Mouse (Mus musculus) intestine, embryonic 14.5 days (tissue): ENCODE measurements at regions not wholly inside any gene's neighbourhood (a gene's known extent, or its start where the extent isn't known, plus 50 kb on each side); places are given as distances from the start of the nearest gene placed in this dataset.

Experiments used
- ATAC-seq: fragments of 200-750 bp; cut with Nextera tagmentation; replicated peaks from 2 replicates; pipeline ENCODE4 v1.8.0; 2017; ENCODE audit warnings: low read depth, moderate number of reproducible peaks, moderate TSS enrichment, moderate library complexity; ENCODE audit not compliant: low FRiP score, low TSS enrichment
- DNase-seq: peaks from one replicate; pipeline ENCODE4 v3.0.0-alpha.2; 2018; ENCODE audit warnings: low spot score
- H3K27ac ChIP-seq: fragments of 300-500 bp; sonication (generic); 2 replicates; pipeline ENCODE4 v1.5.1; 2014; ENCODE audit warnings: low read depth, mild to moderate bottlenecking, control low read depth
- H3K27me3 ChIP-seq: fragments of 300-500 bp; sonication (generic); replicated peaks from 2 replicates; pipeline ENCODE4 v1.6.1; 2014; ENCODE audit warnings: low read length, control low read depth; ENCODE audit not compliant: control insufficient read depth, insufficient read depth
- H3K36me3 ChIP-seq: fragments of 300-500 bp; sonication (generic); 2 replicates; pipeline ENCODE4 v1.6.1; 2014; ENCODE audit warnings: low read length, control low read depth; ENCODE audit not compliant: control insufficient read depth, insufficient read depth
- H3K4me1 ChIP-seq: fragments of 300-500 bp; sonication (generic); replicated peaks from 2 replicates; pipeline ENCODE4 v1.6.1; 2014; ENCODE audit warnings: low read length, control low read depth, mixed read lengths; ENCODE audit not compliant: control insufficient read depth, insufficient read depth
- H3K4me2 ChIP-seq: fragments of 300-500 bp; sonication (generic); 2 replicates; pipeline ENCODE4 v1.6.1; 2014; ENCODE audit warnings: low read length
- H3K4me3 ChIP-seq: fragments of 300-500 bp; sonication (generic); 2 replicates; pipeline ENCODE4 v1.5.1; 2014; ENCODE audit warnings: low read depth, low read length, control low read depth, mixed read lengths
- H3K9ac ChIP-seq: fragments of 300-500 bp; sonication (generic); 2 replicates; pipeline ENCODE4 v1.6.1; 2014; ENCODE audit warnings: mild to moderate bottlenecking, low read length
- H3K9me3 ChIP-seq: fragments of 300-500 bp; sonication (generic); 2 replicates; pipeline ENCODE4 v1.6.1; 2016; ENCODE audit warnings: low read length, control low read depth; ENCODE audit not compliant: control insufficient read depth
- WGBS: fragments of 180-500 bp; shearing (Covaris S2); extraction: QIAGEN DNeasy Blood & Tissue Kit; methylation state at CpG from one replicate; pipeline ENCODE4 v1.1.7; 2014; 5-methylcytosine and 5-hydroxymethylcytosine counted together

DNA sequence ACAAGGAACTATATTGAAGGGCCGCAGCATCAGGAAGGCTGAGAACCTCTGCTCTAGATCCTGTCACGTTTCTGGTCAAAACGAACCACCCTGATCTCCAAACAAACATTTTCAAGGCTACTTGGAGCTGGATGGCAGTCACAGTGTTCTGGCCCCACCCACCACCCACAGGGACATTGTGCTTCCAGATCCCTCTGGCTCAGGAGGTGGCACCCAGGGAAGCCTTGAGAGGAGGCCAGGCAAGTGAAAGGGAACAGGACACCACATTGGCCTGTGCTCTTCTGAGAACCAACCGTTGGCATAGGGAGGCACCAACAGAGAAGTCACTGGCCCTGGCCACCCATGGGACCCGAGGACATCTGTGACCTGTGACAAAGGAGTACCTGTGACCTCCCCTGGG, 234.6 kb upstream of the Dio3 start:
- H3K36me3 ChIP-seq = no peaks in the 10 kb centered on the region
- 72% methylated on average over 5 of the region's 5 CpGs for WGBS
- DNase-seq = no peak
- H3K9me3 ChIP-seq = no peaks in the 10 kb centered on the region
- no peak overlapping the region for H3K4me2 ChIP-seq
- no peak overlapping the region for H3K4me3 ChIP-seq
- no peak for ATAC-seq
- H3K4me1 ChIP-seq = 0 out of 2 replicates have a peak, but pooled peaks cover 7% of the 10 kb centered on the region
- no peak overlapping the region for H3K27ac ChIP-seq
- H3K9ac ChIP-seq = no peak overlapping the region
- no peaks in the 10 kb centered on the region for H3K27me3 ChIP-seq

DNA sequence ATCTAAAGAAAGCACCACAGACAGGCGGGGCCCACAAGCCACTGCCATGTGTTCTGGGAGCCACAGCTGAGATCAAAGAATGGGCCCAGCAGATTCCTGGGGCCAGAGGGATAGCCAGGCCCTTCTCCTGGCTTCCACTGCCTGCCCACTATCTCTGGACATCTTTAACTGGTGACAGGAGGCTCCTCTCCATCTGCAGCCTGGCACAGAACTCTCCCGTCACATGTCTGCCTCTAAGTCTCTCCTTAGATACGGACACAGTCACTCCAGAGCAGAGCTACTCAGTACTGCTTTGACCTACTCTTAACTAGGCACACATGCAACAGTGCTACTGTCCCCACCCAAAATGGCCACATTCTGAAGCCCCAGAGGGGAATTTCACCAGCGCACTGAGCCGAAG, 234.1 kb upstream of the Dio3 start:
- 88% methylated on average over 5 of the region's 5 CpGs for WGBS
- Histone ChIP-seq H3K4me2 (no peak overlapping the region), H3K9ac (no peak overlapping the region), H3K4me1 (0 out of 2 replicates have a peak, but pooled peaks cover 7% of the 10 kb centered on the region), H3K27me3 (no peaks in the 10 kb centered on the region), H3K9me3 (no peaks in the 10 kb centered on the region), H3K27ac (no peak overlapping the region), H3K36me3 (no peaks in the 10 kb centered on the region), H3K4me3 (no peak overlapping the region)
- ATAC-seq (no peak), DNase-seq (no peak)

DNA sequence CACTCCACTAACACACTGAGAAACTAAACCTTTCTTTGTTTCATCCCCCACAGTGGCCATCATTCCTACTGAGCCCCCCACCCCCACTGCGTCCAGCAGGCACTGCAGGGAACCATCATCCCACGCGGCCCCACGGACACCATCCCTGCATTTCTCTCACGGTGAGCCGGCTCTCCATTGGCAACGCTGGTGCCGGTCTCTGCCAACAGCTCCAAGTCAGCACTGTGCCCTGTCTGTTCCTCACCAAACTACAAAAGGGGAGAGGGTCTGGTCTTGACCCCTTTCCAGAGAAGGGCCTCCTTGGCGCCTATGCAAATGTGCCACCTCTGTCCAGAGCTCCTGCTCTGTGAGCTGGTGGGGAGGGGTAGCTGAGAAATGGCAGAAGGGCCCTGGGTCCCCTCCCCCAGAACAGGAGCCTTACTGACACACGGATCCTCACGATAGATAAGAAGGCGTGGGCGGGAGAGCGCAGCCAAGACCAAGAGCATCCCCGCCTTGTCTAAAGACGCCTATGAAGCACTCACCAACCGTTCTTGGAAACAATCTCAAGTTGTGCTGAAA, 233.0 kb upstream of the Dio3 start:
- no peak overlapping the region for H3K9ac ChIP-seq
- 0 out of 2 replicates have a peak, but pooled peaks cover 7% of the 10 kb centered on the region for H3K4me1 ChIP-seq
- WGBS = 66% methylated on average over 17 of the region's 17 CpGs
- H3K27ac ChIP-seq = no peak overlapping the region
- H3K9me3 ChIP-seq = no peaks in the 10 kb centered on the region
- H3K27me3 ChIP-seq = no peaks in the 10 kb centered on the region
- H3K4me3 ChIP-seq = no peak overlapping the region
- no peak overlapping the region for H3K4me2 ChIP-seq
- ATAC-seq = no peak
- DNase-seq = no peak
- H3K36me3 ChIP-seq = no peaks in the 10 kb centered on the region

DNA sequence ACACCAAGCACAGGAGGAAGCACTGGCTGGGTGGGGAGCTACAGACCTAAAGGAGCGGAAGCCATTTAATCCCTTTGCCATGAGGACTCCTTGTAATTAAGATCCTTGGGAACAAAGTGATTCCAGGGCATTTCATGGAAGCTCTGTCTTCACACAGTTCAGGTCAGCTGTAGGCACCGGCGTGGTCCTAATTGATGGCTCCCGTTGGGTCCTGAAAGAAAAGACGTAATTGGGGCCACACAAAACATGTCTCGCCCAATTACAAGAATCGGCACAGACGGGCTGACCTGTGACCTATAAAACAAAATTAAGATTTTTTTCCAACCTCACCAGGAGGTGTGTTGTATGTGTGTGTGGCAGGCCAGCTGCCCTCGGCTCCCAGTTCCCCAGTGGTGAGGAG, 232.3 kb upstream of the Dio3 start:
- Histone ChIP-seq H3K36me3 (no peaks in the 10 kb centered on the region), H3K9ac (no peak overlapping the region), H3K27ac (no peak overlapping the region), H3K4me1 (0 out of 2 replicates have a peak, but pooled peaks cover 7% of the 10 kb centered on the region), H3K4me2 (no peak overlapping the region), H3K27me3 (no peaks in the 10 kb centered on the region), H3K9me3 (no peaks in the 10 kb centered on the region), H3K4me3 (no peak overlapping the region)
- ATAC-seq = no peak
- no peak for DNase-seq
- WGBS = 84% methylated on average over 9 of the region's 9 CpGs

DNA sequence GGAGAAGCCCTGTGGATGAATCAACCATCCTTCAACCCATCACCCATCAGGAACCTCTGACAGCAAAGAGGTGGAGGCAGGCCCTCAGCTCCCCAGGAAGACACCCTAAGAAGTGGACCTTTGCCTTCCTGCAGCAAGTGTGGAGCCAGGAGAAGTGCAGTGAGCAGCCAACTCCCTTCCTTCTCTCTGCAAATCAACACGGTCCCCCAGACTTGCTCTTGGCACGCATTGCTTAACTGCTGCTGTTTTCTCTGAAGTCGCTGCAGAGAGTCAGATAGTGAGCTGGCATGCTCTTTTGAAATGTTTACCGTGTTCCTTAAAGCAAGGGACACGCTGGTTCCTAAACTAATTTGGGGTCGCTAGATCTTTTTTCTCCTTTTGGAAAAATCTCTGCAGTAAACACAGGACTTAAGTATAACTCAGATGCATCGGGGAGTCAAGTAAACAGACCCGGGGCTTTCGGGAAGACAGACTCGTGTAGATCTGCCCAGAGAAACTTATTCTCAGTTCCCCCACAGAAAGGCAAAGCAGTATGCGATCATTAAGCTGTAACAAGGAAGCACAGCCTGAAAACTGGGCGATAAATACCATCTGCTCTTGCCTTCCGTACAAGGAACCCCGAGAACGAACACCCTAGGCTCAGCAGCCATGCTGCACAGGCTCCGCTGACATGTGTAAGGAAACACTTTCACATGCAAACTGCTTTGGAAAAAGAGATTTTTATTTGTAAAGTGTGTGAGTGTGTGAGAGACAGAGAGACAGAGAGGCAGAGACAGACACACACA, 231.2 kb upstream of the Dio3 start:
- 34% methylated on average over 16 of the region's 16 CpGs for WGBS
- H3K27me3 ChIP-seq = no peaks in the 10 kb centered on the region
- H3K4me3 ChIP-seq = no peak overlapping the region
- no peak for DNase-seq
- peak overlapping the region; percentile 36 for H3K4me2 ChIP-seq
- 0 out of 2 replicates have a peak, but pooled peaks cover 7% of the 10 kb centered on the region for H3K4me1 ChIP-seq
- H3K27ac ChIP-seq = no peak overlapping the region; the same call in 1 of the 2 replicates
- H3K9ac ChIP-seq = peak overlapping the region; percentile 16; the same call in 1 of the 2 replicates
- no peak for ATAC-seq
- no peaks in the 10 kb centered on the region for H3K9me3 ChIP-seq
- H3K36me3 ChIP-seq = no peaks in the 10 kb centered on the region

DNA sequence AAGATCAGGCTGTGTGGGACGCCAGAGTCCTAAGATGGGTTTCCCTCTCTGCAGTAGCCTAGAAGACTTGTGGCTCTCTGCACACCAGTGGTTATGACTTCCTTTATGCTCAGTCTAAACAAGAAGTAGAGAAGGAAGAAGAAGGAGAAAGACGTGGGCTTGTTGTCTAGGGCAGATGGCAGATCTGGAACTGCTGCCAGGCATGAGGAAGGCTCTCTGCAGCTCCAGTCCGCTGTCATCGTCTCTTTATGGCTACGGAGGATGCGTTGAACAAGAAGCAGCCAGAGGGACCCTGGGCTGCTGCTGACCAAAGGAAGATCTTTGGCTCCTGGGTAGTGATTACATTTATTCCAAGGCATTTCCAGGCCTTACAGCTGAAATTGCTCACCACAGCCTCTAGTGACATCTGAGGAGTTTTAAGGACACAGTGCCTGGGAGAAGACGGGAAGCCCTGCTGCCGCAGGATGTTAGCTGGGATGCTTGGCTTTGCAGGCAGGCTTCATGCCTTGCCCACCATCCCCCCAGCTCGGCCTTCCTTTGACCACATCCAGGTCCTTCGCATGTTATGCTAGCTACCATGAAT, 229.6 kb upstream of the Dio3 start:
- no peak overlapping the region for H3K4me3 ChIP-seq
- no peaks in the 10 kb centered on the region for H3K9me3 ChIP-seq
- 0 out of 2 replicates have a peak, but pooled peaks cover 7% of the 10 kb centered on the region for H3K4me1 ChIP-seq
- no peak for DNase-seq
- H3K27me3 ChIP-seq = no peaks in the 10 kb centered on the region
- H3K36me3 ChIP-seq = no peaks in the 10 kb centered on the region
- H3K4me2 ChIP-seq = no peak overlapping the region
- no peak overlapping the region for H3K27ac ChIP-seq
- WGBS = 76% methylated on average over 10 of the region's 10 CpGs
- no peak overlapping the region for H3K9ac ChIP-seq
- ATAC-seq = no peak

DNA sequence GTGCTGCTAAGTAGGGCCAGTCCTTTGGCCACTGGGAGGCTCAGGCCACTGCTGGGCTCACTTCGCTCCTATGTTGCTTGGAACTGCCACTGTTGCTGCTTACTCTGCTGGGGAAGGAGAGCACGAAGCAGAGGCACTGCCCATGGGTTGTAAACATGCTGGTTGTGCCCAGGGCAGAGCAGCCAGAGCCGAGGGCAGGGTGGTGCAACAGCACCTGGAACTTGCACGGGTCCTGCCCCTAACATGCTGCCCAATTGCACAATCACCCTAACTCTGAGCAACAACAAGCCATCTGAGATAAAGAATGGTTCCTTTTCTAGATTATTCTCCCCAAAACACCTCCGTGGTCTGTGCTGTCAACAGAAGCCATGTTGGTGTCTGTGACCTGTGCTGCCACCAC, 219.5 kb upstream of the Dio3 start:
- no peak overlapping the region for H3K27ac ChIP-seq
- H3K4me2 ChIP-seq = no peak overlapping the region
- no peak overlapping the region for H3K9ac ChIP-seq
- H3K4me1 ChIP-seq = no peaks in the 10 kb centered on the region
- H3K27me3 ChIP-seq = no peaks in the 10 kb centered on the region
- ATAC-seq (no peak), DNase-seq (no peak)
- H3K36me3 ChIP-seq = no peaks in the 10 kb centered on the region
- no peaks in the 10 kb centered on the region for H3K9me3 ChIP-seq
- no peak overlapping the region for H3K4me3 ChIP-seq
- WGBS = 87% methylated on average over 5 of the region's 5 CpGs

DNA sequence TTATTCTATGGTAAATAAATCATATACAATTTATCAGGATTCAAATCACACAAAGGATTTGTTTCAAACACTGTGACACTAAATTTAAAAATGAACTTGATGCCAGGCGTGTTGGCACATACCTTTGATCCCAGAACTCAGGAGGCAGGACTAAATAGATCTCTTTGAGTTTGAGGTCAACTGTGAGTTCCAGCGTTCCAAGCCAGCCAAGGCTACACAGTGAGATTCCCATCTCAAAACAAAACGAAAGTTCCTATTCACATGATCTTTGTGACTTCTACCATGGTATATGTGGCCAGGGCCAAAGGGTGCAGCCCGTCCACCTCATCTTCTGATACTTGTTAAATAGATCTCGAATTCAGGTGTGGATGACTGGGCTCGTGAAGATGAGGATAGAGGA, 216.9 kb upstream of the Dio3 start:
- Histone ChIP-seq H3K4me2 (no peak overlapping the region), H3K4me1 (no peaks in the 10 kb centered on the region), H3K27me3 (no peaks in the 10 kb centered on the region), H3K9ac (no peak overlapping the region), H3K4me3 (no peak overlapping the region), H3K9me3 (no peaks in the 10 kb centered on the region), H3K36me3 (no peaks in the 10 kb centered on the region), H3K27ac (no peak overlapping the region)
- ATAC-seq = no peak
- no peak for DNase-seq
- WGBS = 85% methylated on average over 6 of the region's 6 CpGs
